Mouse (Mus musculus) limb, embryonic 10.5 days (tissue): ENCODE data around the gene Arhgef28. TPM values are rescaled to one million over a fixed set of nuclear protein-coding genes. Genes with fewer than 3 reads are reported as not detected.

ENCODE experiments used
- DNase-seq: peaks from one replicate; pipeline ENCODE4 v3.0.0-alpha.2; 2017; ENCODE audit warnings: low spot score
- H3K27ac ChIP-seq: fragments of 300-500 bp; sonication (generic); 2 replicates; pipeline ENCODE4 v1.5.1; 2016; ENCODE audit warnings: mild to moderate bottlenecking
- H3K27me3 ChIP-seq: fragments of 300-500 bp; sonication (generic); 2 replicates; pipeline ENCODE4 v1.6.1; 2016; ENCODE audit warnings: low read depth, mild to moderate bottlenecking; ENCODE audit not compliant: poor library complexity, severe bottlenecking
- H3K36me3 ChIP-seq: fragments of 300-500 bp; sonication (generic); 2 replicates; pipeline ENCODE4 v1.6.1; 2016; ENCODE audit warnings: mild to moderate bottlenecking, moderate library complexity
- H3K4me1 ChIP-seq: fragments of 300-500 bp; sonication (generic); 2 replicates; pipeline ENCODE4 v1.6.1; 2016
- H3K4me3 ChIP-seq: fragments of 300-500 bp; sonication (generic); 2 replicates; pipeline ENCODE4 v1.5.1; 2016; ENCODE audit warnings: mild to moderate bottlenecking, moderate library complexity
- H3K9me3 ChIP-seq: fragments of 300-500 bp; sonication (generic); replicated peaks from 2 replicates; pipeline ENCODE4 v1.6.1; 2016; ENCODE audit warnings: mild to moderate bottlenecking
- WGBS: fragments of 180-500 bp; shearing (Covaris S2); methylation state at CpG from one replicate; pipeline ENCODE4 v1.1.7; 2016; 5-methylcytosine and 5-hydroxymethylcytosine counted together
- polyA plus RNA-seq: library from polyadenylated mRNA; unstranded; fragments of >200 nt; fragmentation: Nextera tagmentation; extraction: Ambion mirVana; gene quantifications from 2 replicates; pipeline ENCODE4 v1.2.1, GENCODE M21; 2016

Arhgef28 gene
- 5.5 and 11.0 TPM in 2 replicates for polyA plus RNA-seq

DNA sequence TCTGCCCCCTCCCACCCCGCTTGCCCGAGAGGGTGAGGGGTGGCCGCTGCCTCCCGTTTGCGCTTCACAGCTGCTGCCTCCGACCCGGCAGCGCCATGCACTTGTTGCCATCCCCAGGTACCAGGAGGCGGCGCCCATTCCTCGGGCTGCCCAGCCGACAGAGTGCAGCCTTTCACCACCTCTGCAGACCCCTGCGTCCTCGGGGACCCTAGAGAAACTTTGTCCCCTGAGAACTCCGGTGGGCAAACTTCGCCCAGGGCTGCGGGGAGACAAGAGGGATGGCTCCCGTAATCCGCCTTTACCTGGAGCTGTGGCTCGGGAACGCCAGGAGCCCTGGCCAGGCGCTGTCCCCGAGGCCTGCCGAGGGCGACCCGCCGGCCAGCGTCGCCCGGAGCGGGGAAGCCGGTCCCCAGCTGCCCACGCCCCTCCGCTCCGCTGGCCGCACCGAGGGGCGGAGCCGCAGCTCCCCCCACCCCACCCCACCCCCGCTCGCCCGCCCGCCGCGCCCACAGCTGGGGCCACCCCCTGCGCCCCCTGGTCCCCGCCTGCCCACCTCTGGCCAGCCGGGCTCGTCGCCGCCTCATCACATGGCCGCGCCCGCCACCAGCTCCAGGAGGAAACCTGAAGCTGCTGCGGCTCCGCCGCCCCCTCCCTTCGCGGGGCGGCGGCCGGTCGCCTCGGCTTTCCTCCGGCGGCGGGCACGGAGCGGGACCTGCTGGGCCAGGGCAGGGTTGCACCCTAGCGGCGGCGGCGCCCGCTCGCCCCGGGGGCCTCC lies at the start of gene Arhgef28:
TSS of gene Arhgef28 (minus strand) at position 669 of the 775 bp plus-strand sequence.
- WGBS, result under 1% methylated on average over 69 of the region's 76 CpGs
- H3K27ac ChIP-seq, result peak within 1 kb of the TSS; percentile 91

DNA sequence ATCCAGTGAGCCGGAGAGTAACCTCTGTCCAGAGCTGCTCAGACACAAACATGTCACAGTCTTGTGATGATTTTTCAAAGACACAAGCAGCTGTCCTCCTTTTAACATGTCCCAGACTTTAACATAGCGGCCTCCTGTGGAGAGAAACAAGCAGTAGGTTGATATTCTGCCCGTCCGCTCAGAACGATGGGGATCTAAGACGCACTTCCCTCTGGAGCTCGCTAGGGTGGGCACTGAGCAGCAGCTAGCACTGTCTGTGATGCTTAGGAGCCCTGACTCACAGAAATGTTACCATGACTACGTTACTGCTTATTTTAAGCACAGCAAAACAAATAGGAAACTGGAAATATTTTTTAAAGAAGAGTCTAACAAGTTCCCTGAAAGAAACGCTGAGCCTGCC lies 48.7 kb upstream of the Arhgef28 start:
- Histone ChIP-seq H3K4me3 (no peak overlapping the region), H3K27me3 (no peaks in the 10 kb centered on the region), H3K9me3 (no peaks in the 10 kb centered on the region), H3K36me3 (peaks cover 99% of the 10 kb centered on the region), H3K27ac (no peak overlapping the region), H3K4me1 (no peaks in the 10 kb centered on the region)
- no peak for DNase-seq
- 83% methylated on average over 9 of the region's 9 CpGs for WGBS

More for the DNA sequence above, at the start of gene Arhgef28:
- Histone ChIP-seq H3K4me3 (peak within 1 kb of the TSS; percentile 71), H3K36me3 (no peaks in the 10 kb centered on the region), H3K4me1 (peaks cover 24% of the 10 kb centered on the region), H3K27me3 (peaks cover 25% of the 10 kb centered on the region), H3K9me3 (no peaks in the 10 kb centered on the region)
- peak; percentile 85 for DNase-seq

DNA sequence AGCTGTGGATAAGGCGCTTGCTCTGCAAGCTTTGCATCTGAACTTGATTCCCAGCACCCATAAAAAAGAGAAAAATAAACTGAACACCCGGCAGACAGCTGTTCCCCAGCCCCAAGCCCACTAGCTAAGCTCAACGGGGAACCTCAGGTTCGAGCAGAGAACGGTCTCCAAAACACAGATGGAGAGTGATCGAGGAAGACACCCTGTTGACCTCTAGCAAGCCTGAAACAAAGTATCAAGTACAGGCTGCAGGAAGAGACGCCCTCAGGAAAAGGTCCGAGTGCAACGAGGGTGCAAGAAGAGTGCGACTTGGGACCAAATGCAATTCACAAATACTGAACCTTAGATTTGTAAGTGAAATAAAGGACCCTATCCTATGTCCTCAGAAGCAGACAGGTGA lies 43.4 kb upstream of the Arhgef28 start:
- Histone ChIP-seq H3K36me3 (peaks cover 76% of the 10 kb centered on the region), H3K9me3 (no peaks in the 10 kb centered on the region), H3K27me3 (no peaks in the 10 kb centered on the region), H3K4me1 (no peaks in the 10 kb centered on the region), H3K27ac (no peak overlapping the region), H3K4me3 (no peak overlapping the region)
- 94% methylated on average over 10 of the region's 10 CpGs for WGBS
- no peak for DNase-seq

DNA sequence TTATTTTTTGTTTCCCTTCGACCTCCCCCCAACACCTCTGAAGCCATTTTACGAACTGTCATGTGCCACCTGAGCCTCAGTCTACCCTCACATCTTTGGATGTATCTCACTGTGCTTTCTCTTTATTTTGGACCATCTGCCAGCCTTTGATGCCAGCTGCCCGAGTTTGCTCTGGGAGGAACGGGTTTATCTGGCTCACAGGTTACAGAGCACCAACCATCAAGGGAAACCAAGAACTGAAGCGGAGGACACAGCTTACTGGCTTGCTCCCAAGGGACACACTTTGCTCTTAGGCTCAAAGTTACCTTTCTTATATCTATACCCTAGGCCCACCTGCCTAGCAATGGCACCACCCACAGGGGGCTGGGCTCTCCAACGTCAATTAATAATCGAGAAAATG lies 39.1 kb upstream of the Arhgef28 start:
- no peak for DNase-seq
- Histone ChIP-seq H3K27me3 (no peaks in the 10 kb centered on the region), H3K9me3 (no peaks in the 10 kb centered on the region), H3K4me1 (no peaks in the 10 kb centered on the region), H3K27ac (no peak overlapping the region), H3K4me3 (no peak overlapping the region), H3K36me3 (peaks cover 35% of the 10 kb centered on the region)
- WGBS, result 69% methylated on average over 7 of the region's 7 CpGs

DNA sequence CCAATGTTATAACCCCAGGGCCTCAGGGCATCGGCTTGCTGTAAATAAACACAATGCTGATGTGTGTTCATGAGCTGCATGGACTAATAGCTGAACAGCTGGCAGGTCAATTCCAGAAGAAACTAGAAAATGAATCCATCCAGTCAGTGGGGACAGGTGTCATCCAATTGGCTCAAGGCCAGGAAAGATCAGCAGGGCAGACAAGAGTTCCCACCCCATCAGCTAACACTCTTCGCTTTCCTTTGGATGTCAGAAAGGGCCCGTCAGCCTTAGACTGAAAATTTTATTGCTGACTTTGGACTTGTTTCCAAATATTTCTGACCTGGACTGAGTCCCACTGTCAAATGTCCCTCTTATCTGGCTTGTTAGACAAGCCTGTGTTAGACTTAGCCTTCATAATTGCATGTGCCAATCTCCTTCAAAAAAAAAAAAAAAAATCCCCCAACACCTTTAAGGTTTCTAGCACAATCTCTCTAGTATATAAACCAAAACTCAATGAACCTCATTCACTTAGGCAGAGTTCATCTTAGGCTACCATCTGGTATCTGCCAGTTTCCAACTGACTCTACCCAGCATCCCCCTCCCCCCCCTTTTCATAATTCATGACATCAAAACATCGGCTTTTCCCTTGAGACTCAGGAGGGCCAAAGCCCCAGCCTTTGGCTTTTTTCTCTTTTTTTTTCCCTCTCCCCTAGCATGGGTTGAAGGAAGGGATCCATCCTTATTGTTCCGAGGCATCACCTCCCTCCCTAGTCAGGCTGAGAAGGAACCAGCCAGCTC lies 38.5 kb upstream of the Arhgef28 start:
- 84% methylated on average over 5 of the region's 5 CpGs for WGBS
- H3K36me3 ChIP-seq, result peaks cover 28% of the 10 kb centered on the region
- H3K27ac ChIP-seq, result no peak overlapping the region
- no peaks in the 10 kb centered on the region for H3K9me3 ChIP-seq
- no peaks in the 10 kb centered on the region for H3K4me1 ChIP-seq
- no peaks in the 10 kb centered on the region for H3K27me3 ChIP-seq
- DNase-seq, result no peak
- H3K4me3 ChIP-seq, result no peak overlapping the region

DNA sequence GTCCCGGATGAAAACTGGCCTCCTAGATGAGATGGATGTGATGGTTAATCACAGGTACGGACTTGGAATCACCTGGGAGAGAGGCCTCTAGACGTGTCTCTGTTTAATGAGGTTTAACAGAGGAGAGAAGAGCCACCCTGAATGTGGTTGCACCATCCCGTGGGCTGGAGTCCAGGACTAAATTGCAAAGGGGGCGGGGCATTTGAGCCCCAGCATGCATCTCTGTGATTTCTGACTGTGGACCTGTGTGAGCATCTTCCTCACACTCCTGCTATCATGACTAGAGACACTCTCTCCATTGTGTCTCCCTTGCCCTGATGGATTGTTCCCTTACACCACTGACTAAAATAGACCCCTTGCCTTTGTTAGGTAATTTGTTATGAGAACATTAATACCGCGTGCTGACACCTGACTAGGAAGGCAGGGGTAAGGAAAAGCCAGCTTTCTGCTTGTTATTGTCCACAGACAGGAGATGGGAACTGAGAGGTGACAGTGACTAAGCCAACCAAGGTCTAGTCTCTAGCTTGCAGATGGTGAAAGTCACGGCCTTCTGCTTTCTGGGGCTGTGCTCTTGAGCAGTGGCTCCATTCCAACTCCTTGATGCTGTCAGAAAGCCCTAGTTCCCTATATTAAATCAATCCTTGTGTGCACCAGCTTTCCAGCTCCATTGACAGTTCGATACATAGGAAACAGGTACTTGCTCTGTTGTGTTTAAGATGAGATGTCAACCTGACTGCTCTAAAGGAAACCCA lies 35.5 kb upstream of the Arhgef28 start:
- DNase-seq, result no peak
- H3K36me3 ChIP-seq, result no peaks in the 10 kb centered on the region
- H3K27ac ChIP-seq, result no peak overlapping the region
- H3K27me3 ChIP-seq, result no peaks in the 10 kb centered on the region
- no peak overlapping the region for H3K4me3 ChIP-seq
- no peaks in the 10 kb centered on the region for H3K9me3 ChIP-seq
- 73% methylated on average over 9 of the region's 9 CpGs for WGBS
- H3K4me1 ChIP-seq, result no peaks in the 10 kb centered on the region

DNA sequence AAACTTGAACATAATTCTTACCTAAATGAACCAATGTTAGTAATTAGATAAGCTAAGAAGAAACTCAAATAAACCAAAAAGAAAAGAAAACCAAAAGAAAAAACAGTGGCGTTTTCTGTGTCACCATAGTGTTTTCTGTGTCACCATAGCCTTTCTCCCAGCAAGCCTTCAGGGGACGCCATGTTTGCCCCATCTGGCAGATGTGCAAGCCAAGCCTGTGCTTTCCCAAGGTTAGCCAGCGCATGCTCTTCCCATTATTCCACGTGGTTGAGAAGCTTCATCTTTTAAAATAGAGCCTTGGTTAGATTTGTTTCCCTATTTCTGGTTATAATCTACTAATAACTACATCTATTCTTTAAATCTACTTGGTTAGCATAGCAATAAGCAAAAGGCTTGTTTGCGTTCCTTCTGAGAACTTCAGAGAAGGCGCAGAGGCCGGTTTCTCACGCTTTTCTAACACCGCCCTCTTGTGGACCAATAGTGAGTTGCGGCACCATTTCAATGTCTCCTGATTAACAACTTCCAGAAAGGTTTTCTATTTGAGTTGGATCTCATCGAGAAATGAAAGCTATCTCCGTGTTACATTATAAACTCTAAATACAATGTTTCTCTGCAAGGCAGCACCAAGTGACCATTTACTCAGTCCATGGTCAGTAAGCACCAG lies 33.9 kb upstream of the Arhgef28 start:
- Histone ChIP-seq H3K9me3 (no peaks in the 10 kb centered on the region), H3K4me3 (no peak overlapping the region), H3K27ac (no peak overlapping the region), H3K4me1 (no peaks in the 10 kb centered on the region), H3K36me3 (no peaks in the 10 kb centered on the region), H3K27me3 (no peaks in the 10 kb centered on the region)
- peak; percentile 77 for DNase-seq
- WGBS, result 22% methylated on average over 12 of the region's 12 CpGs

DNA sequence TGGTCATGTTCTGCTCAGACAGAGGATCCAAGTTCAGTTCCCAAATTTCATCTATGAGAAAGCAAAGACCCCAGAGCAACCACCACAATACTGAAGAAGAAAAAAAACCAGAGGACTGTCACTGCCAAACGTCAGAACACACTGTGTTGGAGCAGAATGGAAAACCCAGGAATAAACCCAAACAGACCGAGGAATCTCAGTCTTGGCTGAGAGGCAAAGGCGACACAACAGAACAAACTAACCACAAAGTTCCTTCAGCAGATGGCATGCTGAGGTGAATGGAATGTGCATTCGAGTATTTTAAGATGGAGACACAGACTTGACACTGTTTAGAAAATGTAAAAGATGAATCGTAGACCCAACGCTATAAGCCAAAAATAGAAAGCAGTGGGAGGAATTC lies 29.2 kb upstream of the Arhgef28 start:
- no peak for DNase-seq
- Histone ChIP-seq H3K9me3 (no peaks in the 10 kb centered on the region), H3K4me3 (no peak overlapping the region), H3K27ac (no peak overlapping the region), H3K36me3 (no peaks in the 10 kb centered on the region), H3K4me1 (no peaks in the 10 kb centered on the region), H3K27me3 (no peaks in the 10 kb centered on the region)
- 83% methylated on average over 6 of the region's 6 CpGs for WGBS

DNA sequence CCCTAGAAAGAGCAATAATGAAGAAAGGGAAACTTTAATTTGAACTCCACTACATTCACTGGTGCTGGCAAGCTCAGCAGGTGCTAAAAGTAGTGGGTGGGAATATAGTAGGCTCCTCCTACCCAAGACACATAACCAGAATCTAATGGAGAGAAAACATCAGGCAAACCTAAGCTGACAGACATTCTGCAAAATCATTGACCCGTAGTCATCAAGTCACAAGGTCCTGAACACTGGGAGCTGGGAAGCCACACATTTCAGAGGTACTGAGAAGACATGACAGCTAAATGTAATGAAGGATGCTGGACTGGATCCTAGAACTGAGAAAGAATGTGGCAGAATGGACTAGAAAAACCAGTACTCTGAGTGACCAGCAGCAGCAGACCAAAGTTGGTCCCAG lies 24.3 kb upstream of the Arhgef28 start:
- no peak overlapping the region for H3K4me3 ChIP-seq
- no peaks in the 10 kb centered on the region for H3K9me3 ChIP-seq
- H3K27ac ChIP-seq, result no peak overlapping the region
- H3K27me3 ChIP-seq, result no peaks in the 10 kb centered on the region
- H3K36me3 ChIP-seq, result no peaks in the 10 kb centered on the region
- H3K4me1 ChIP-seq, result no peaks in the 10 kb centered on the region
- no peak for DNase-seq
- WGBS, result 97% methylated on average over 1 of the region's 1 CpGs

DNA sequence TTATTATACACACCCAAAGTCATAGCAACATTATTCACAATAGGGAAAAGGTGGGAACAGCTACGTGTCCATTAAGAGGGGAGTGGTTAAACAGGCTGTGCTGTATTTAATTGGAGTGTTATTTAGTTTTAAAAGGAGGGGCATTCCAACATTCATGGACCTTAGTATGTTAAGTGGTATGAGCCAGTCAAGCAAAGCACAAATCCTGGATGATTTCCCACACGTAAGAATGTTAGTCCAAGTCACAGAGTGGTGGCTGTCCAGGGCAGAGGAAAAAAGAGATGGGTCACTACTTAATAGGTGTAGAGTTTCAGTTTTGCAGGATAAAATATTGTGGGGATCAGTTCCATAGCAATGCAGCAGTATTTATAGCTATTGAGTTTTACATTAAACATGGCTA lies 20.0 kb upstream of the Arhgef28 start:
- no peaks in the 10 kb centered on the region; the same call in 1 of the 2 replicates for H3K4me1 ChIP-seq
- WGBS, result 85% methylated on average over 2 of the region's 2 CpGs
- H3K9me3 ChIP-seq, result no peaks in the 10 kb centered on the region
- DNase-seq, result no peak
- H3K27ac ChIP-seq, result no peak overlapping the region
- H3K27me3 ChIP-seq, result no peaks in the 10 kb centered on the region
- no peaks in the 10 kb centered on the region for H3K36me3 ChIP-seq
- no peak overlapping the region for H3K4me3 ChIP-seq

DNA sequence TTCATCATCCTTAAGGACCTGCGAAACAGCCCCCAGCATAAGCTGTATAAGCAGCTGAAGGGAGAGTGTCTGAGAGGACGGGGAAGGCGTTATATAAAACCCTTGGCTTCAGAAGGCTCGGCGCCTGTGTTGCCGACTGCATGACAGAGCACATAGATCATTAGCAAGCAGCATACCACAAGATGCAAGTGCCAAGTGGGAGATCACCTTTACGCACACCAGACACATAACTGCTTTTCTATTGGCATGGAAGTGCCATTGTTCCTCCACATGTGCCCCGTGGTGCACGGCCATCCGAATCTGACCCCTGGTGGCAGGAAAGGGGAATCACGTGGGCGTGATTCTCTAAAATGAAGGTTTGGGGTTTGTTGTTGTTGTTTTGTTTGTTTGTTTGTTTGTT lies 16.6 kb upstream of the Arhgef28 start:
- no peaks in the 10 kb centered on the region for H3K27me3 ChIP-seq
- H3K4me3 ChIP-seq, result no peak overlapping the region
- peak; percentile 55 for DNase-seq
- WGBS, result 45% methylated on average over 12 of the region's 12 CpGs
- peak overlapping the region; percentile 56; the same call in 1 of the 2 replicates for H3K27ac ChIP-seq
- no peaks in the 10 kb centered on the region; the same call in 1 of the 2 replicates for H3K4me1 ChIP-seq
- no peaks in the 10 kb centered on the region for H3K9me3 ChIP-seq
- no peaks in the 10 kb centered on the region for H3K36me3 ChIP-seq

DNA sequence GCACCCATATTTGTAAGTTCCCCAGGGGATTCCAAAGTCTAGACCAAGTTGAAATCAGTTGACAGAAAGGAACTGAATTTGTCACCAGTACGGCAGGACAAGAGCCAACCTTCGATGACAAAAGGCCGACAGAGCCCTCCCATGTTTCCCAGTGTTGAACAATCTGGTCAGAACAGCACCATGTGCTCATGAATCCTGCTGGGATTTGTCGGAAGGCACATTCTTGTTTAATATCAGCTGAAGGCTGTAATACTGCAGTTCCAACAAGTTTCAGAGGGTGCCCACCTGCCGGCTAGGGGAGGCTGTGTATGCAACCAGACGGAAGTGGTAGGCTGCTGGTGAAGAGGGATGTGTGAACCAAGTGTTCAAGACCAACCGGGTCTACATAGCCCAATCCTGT lies 3.9 kb upstream of the Arhgef28 start:
- H3K27ac ChIP-seq, result no peak overlapping the region
- H3K4me3 ChIP-seq, result no peak overlapping the region
- H3K36me3 ChIP-seq, result no peaks in the 10 kb centered on the region
- no peaks in the 10 kb centered on the region for H3K9me3 ChIP-seq
- WGBS, result 87% methylated on average over 7 of the region's 7 CpGs
- H3K27me3 ChIP-seq, result peaks cover 18% of the 10 kb centered on the region
- no peak for DNase-seq
- peaks cover 15% of the 10 kb centered on the region for H3K4me1 ChIP-seq
